Mouse (Mus musculus): Measurements from ENCODE around the gene Axin2. TPM values are rescaled to one million over a fixed set of nuclear protein-coding genes. Genes with fewer than 3 reads are reported as not detected.
A peak's percentile ranks its signal among the peaks of the same experiment; 100 is the strongest.

Axin2 gene
- polyA plus RNA-seq, 1 experiment = 11.3 TPM

DNA sequence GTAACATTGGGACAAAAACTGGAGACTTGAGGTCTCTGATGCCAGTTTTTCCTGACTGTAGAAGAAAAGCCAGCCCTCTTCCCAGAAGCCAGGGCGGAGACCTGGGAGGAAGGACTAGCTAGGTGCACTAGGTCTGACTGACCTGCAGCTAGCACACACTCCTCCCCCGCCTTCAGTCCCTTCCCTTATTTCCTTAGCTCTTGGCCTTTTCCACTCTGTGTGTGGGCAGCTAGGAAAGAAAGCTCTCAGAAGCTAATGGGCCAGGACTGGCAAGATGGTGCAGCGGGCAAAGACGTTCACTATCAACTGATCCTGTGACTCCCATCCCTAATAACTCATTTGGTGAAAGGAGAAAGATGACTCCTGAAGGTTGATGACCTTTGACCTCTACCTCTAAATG, 17.8 kb upstream of the Axin2 start:
- no peak for DNase-seq (ENCODE audit: low spot score)

DNA sequence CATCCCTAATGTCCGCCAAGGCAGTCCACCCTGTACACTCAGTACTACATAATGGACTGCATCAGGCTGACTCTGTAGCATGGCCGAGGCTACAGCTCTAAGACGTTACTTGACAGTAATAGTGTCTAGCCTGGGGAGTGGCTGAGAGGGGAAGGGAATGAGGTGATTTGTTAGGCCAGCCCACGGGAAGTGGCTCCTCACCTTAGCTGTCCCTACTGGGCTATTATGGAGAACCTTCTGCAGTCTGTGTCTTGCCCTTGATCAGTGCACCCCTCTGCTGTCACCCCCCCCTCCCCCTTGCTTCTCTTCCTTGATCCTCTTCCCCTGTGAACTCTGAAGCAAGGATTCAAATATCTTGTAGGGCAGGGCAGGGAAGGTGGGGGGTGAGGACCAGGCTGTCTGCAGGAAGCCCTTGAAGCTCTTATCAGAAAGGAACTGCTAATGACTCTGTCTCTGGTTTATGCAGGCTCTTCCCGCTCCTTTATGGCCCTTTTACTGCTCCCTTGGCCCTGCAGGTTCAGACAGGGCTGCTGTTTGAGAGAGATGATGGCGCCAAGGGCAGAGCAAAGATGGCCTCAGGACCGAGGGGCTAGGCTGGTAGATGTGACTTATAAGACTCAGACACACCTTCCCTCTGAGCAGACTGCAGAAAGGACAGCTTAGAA, 13.4 kb upstream of the Axin2 start:
- DNase-seq (ENCODE audit: low spot score) = no peak

- DNase-seq (ENCODE audit: low spot score) = no peak
Observed at GRCm38 (mm10) chr11:108909396-108910195, 10.6 kb upstream of the Axin2 start.

GRCm38 (mm10) chr11:108910328-108910886, 9.7 kb upstream of the Axin2 start:
- no peak for DNase-seq (ENCODE audit: low spot score)

DNA sequence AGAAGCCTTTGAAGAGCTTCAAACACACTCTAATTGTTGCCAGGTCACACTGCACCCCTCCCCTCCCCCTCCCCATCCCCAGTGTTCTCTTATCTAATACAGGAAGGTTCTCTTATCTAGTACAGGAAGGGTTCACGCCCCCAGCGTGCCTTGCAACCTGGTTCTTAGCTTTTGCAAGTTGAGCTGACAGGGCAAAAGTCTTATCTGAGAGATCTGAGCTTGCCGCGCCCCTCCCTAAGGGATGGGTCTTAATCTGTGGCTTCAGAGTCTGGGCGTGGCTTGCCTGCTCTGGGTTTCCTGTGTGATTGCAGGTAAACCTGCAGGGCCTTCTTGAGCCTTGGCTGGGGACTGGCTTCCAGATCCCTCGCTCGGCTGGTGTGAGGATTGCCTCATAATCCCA, 9.2 kb upstream of the Axin2 start:
- no peak for DNase-seq (ENCODE audit: low spot score)

GRCm38 (mm10) chr11:108912174-108912573, 8.0 kb upstream of the Axin2 start:
- no peak for DNase-seq (ENCODE audit: low spot score)

GRCm38 (mm10) chr11:108917422-108918324, 2.5 kb upstream of the Axin2 start:
- no peak for DNase-seq (ENCODE audit: low spot score)

DNA sequence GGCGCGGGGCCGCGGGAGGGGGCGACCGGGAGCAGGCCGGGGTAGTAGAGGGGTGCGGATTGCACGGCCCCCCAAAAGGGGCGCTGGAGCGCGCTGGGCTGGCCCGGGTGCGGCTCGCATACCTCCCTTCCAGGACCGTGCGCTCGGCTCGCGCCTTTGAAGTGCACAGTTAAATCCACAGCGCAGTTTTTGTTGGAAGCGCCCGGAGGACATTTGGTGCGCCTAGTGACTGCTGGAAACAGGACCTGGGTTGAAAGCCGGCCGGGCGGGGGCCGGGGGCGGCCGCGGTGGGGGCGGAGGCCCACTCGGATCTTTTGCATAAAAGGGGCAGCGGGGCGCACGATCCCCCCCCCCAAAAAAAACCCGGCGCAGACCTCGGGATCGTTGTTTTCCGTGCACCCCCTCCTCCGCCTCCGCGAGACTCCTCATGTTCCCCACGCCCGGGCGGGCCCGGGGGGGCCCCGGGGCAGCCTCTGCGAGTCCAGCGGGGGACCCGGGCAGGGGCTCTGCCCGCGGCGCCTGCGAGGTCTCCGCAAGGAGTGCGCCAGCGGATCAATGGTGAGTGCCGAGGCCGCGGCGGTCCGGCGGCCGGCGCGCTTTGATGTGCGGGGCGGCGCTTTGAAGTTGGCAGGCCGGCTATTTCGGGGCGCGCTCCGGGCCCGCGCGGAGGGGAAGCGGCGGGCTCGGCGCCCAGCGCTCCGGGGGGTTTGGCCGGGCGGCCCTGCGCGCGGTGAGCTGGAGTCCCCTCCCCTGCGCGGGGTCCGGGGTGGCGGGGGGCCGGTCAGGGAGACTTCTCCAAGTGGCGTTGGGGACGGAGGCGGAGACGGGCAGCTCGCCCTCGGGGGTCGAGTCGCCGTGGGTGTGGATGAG, 722 bp downstream of the Axin2 start:
- peak; percentile 68 for DNase-seq (ENCODE audit: low spot score)

GRCm38 (mm10) chr11:108921506-108922455, 1.6 kb downstream of the Axin2 start:
- DNase-seq (ENCODE audit: low spot score) = peak; percentile 45

GRCm38 (mm10) chr11:108922511-108923187, 2.5 kb downstream of the Axin2 start:
- DNase-seq (ENCODE audit: low spot score) = no peak

DNA sequence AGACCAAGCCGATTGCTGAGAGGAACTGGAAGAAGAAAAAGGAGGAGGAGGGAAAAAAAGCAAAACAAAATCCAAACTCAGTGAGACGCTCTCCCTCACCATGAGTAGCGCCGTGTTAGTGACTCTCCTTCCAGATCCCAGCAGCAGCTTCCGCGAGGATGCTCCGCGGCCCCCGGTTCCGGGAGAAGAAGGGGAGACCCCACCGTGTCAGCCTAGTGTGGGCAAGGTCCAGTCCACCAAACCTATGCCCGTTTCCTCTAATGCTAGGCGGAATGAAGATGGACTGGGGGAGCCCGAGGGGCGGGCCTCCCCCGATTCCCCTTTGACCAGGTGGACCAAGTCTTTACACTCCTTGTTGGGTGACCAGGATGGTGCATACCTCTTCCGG, 3.0 kb downstream of the Axin2 start:
- no peak for DNase-seq (ENCODE audit: low spot score)

- DNase-seq (ENCODE audit: low spot score) = no peak
Observed at GRCm38 (mm10) chr11:108923781-108924180, 3.6 kb downstream of the Axin2 start.

DNA sequence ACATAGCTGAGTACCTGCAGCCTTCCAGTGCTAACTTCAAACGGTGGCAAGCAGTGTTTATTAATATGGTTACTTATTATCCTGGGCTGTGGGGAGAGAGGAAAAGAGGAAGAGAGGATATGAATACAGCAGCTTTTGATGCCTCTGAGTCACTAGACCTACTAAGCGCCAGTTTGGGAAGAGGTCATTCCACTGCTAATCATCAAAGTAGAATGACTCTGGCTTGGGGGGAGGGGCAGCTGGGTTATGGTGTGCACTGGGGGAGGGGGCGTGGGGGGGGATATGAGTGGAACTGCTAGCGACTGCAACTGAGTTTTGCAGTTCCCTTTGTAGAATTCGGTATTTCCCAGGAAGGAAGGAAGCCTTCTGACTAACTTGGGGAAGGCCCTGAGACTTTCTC, 4.2 kb downstream of the Axin2 start:
- no peak for DNase-seq (ENCODE audit: low spot score)

- peak; percentile 73 for DNase-seq (ENCODE audit: low spot score)
Observed at GRCm38 (mm10) chr11:108925202-108925601, 5.1 kb downstream of the Axin2 start.

DNA sequence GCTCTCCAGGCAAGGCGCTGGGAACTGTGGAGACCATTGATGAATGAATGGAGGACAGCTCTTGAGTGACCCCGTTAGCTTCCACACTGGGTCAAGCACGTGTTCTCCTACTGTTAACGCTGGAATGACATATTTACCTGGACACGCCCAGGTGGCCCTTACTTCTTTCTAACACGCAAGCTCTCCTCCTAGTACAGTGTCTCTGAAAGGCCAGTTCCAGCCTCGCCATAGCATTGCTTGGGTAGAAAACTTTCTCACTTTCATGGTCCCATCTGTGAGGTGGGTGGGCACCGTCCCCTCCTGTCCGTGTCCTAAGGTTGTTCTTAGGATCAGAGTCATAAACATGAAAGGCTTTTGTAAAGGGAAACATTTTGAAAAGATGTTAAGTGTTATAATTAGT, 5.7 kb downstream of the Axin2 start:
- no peak for DNase-seq (ENCODE audit: low spot score)

- DNase-seq (ENCODE audit: low spot score) = no peak
Observed at GRCm38 (mm10) chr11:108926345-108927092, 6.4 kb downstream of the Axin2 start.

DNA sequence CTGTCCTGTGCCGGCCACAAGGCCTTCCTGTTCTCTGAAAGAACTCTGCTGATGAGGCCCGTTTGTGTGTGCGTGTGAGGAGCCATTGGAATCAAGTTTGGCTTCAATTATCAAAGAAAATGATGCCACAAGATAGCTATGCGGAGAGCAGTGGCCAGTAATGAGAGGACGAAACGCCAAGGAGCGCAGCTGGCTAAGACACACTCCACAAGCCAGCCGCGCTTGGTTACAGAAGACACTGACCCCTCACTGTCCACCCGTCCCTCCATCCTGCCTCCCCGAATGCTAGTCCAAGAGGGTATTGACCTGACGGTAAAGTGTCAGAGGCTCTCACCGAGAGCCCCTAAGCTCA, 6.9 kb downstream of the Axin2 start:
- no peak for DNase-seq (ENCODE audit: low spot score)

DNA sequence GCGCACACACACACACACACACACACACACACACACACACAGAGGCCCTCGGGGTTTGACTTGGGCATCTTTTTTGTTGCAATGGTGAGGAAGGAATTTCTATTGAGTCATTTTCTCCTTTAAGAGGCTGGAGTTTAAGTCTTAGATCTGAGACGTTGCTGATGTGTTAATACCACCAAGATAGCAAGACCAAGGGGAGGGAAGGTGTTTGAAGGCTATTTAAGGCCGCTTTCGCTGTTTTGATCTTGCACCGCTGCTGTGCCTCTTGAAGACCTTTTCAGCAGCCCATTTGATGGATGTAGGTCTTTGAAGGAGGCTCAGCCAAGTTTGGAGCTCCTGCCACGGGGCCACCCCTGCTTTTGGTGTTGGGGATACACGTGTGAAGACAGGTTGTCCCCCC, 7.9 kb downstream of the Axin2 start:
- no peak for DNase-seq (ENCODE audit: low spot score)

- DNase-seq (ENCODE audit: low spot score) = no peak
Observed at GRCm38 (mm10) chr11:108928752-108929151, 8.6 kb downstream of the Axin2 start.
